Mouse (Mus musculus) stomach, embryonic 15.5 days (tissue): ENCODE measurements around the gene Abcd2. TPM values are rescaled to one million over a fixed set of nuclear protein-coding genes. Genes with fewer than 3 reads are reported as not detected.

Experiments
- ATAC-seq: fragments of 200-750 bp; cut with Nextera tagmentation; 2 replicates; pipeline ENCODE4 v1.8.0; 2017; ENCODE audit warnings: low read depth, moderate number of reproducible peaks, moderate TSS enrichment; ENCODE audit not compliant: insufficient read depth, low FRiP score
- H3K27ac ChIP-seq: fragments of 300-500 bp; sonication (generic); 2 replicates; pipeline ENCODE4 v1.5.1; 2015; ENCODE audit warnings: mild to moderate bottlenecking, inconsistent platforms
- H3K27me3 ChIP-seq: fragments of 300-500 bp; sonication (generic); replicated peaks from 2 replicates; pipeline ENCODE4 v1.6.1; 2015; ENCODE audit warnings: inconsistent platforms
- H3K36me3 ChIP-seq: fragments of 300-500 bp; sonication (generic); 2 replicates; pipeline ENCODE4 v1.6.1; 2015; ENCODE audit warnings: inconsistent platforms
- H3K4me1 ChIP-seq: fragments of 300-500 bp; sonication (generic); 2 replicates; pipeline ENCODE4 v1.6.1; 2015; ENCODE audit warnings: inconsistent platforms
- H3K4me2 ChIP-seq: fragments of 300-500 bp; sonication (generic); 2 replicates; pipeline ENCODE4 v1.6.1; 2015; ENCODE audit warnings: mild to moderate bottlenecking, inconsistent platforms
- H3K4me3 ChIP-seq: fragments of 300-500 bp; sonication (generic); replicated peaks from 2 replicates; pipeline ENCODE4 v1.5.1; 2015; ENCODE audit warnings: inconsistent platforms
- H3K9ac ChIP-seq: fragments of 300-500 bp; sonication (generic); 2 replicates; pipeline ENCODE4 v1.6.1; 2015; ENCODE audit warnings: inconsistent platforms
- H3K9me3 ChIP-seq: fragments of 300-500 bp; sonication (generic); 2 replicates; pipeline ENCODE4 v1.6.1; 2016; ENCODE audit warnings: inconsistent platforms
- WGBS: fragments of 180-500 bp; shearing (Covaris S2); methylation state at CpG from one replicate; pipeline ENCODE4 v1.1.7; 2015; 5-methylcytosine and 5-hydroxymethylcytosine counted together
- polyA plus RNA-seq: library from polyadenylated mRNA; unstranded; fragments of >200 nt; fragmentation: Nextera tagmentation; extraction: Ambion mirVana; gene quantifications from 2 replicates; pipeline ENCODE4 v1.2.1, GENCODE M21; 2015

Gene Abcd2
- polyA plus RNA-seq, 1 experiment from 2014 or later = 2.5 TPM

GRCm38 (mm10) chr15:91152592-91152991 is 39.0 kb downstream of the Abcd2 start:
- Histone ChIP-seq H3K9me3 (no peaks in the 10 kb centered on the region), H3K4me2 (no peak overlapping the region), H3K27ac (no peak overlapping the region), H3K27me3 (no peaks in the 10 kb centered on the region), H3K36me3 (no peaks in the 10 kb centered on the region), H3K4me1 (no peaks in the 10 kb centered on the region), H3K9ac (no peak overlapping the region), H3K4me3 (no peak overlapping the region)
- 44% methylated on average over 1 of the region's 1 CpGs for WGBS
- no peak for ATAC-seq

- no peaks in the 10 kb centered on the region for H3K9me3 ChIP-seq
- no peak overlapping the region for H3K4me2 ChIP-seq
- no peak overlapping the region for H3K4me3 ChIP-seq
- no peaks in the 10 kb centered on the region for H3K27me3 ChIP-seq
- 71% methylated on average over 4 of the region's 4 CpGs for WGBS
- H3K9ac ChIP-seq = no peak overlapping the region
- no peak for ATAC-seq
- H3K36me3 ChIP-seq = no peaks in the 10 kb centered on the region
- no peak overlapping the region for H3K27ac ChIP-seq
- no peaks in the 10 kb centered on the region for H3K4me1 ChIP-seq
Observed at GRCm38 (mm10) chr15:91124584-91124983, 67.0 kb downstream of the Abcd2 start.

GRCm38 (mm10) chr15:91112555-91113209 is 78.9 kb downstream of the Abcd2 start:
- peak; percentile 58; the same call in 1 of the 2 replicates for ATAC-seq

GRCm38 (mm10) chr15:91108102-91108659 is 83.4 kb downstream of the Abcd2 start:
- H3K4me1 ChIP-seq = no peaks in the 10 kb centered on the region
- 93% methylated on average over 5 of the region's 5 CpGs for WGBS
- H3K27ac ChIP-seq = no peak overlapping the region
- H3K9me3 ChIP-seq = no peaks in the 10 kb centered on the region
- ATAC-seq = no peak
- no peak overlapping the region for H3K9ac ChIP-seq
- no peaks in the 10 kb centered on the region for H3K27me3 ChIP-seq
- H3K36me3 ChIP-seq = no peaks in the 10 kb centered on the region
- H3K4me3 ChIP-seq = no peak overlapping the region
- H3K4me2 ChIP-seq = no peak overlapping the region

More at GRCm38 (mm10) chr15:91112555-91113209, 78.9 kb downstream of the Abcd2 start:
- H3K27ac ChIP-seq = peak overlapping the region; percentile 31; the same call in 1 of the 2 replicates
- no peaks in the 10 kb centered on the region for H3K9me3 ChIP-seq
- H3K36me3 ChIP-seq = no peaks in the 10 kb centered on the region
- no peak overlapping the region for H3K4me3 ChIP-seq
- no peak overlapping the region for H3K4me2 ChIP-seq
- no peaks in the 10 kb centered on the region for H3K4me1 ChIP-seq
- H3K9ac ChIP-seq = no peak overlapping the region
- WGBS = 61% methylated on average over 7 of the region's 7 CpGs
- H3K27me3 ChIP-seq = no peaks in the 10 kb centered on the region

DNA sequence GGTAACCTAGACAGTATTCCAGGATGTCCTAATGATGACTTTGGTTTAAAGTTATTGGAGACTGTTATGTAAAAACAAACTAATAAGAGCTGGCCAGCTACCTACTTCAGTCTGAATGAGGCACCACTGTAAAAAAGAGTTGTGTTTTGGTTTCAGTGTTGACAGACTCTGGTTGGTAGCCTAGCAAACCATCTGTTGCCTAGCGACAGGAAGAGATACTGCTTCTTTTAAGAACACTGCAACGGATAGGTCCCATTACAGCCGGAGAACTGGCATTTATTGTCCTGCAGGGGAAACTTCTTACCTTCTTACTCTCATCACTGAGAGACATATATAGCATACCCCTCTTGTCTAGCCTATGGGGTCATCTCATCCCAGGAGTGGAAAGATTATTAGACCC is 86.7 kb downstream of the Abcd2 start:
- WGBS = 26% methylated on average over 3 of the region's 3 CpGs
- no peaks in the 10 kb centered on the region for H3K9me3 ChIP-seq
- H3K27ac ChIP-seq = no peak overlapping the region

GRCm38 (mm10) chr15:91104276-91104675 is 87.3 kb downstream of the Abcd2 start:
- no peak overlapping the region for H3K27ac ChIP-seq
- no peaks in the 10 kb centered on the region for H3K9me3 ChIP-seq
- H3K36me3 ChIP-seq = no peaks in the 10 kb centered on the region
- no peak overlapping the region for H3K4me3 ChIP-seq
- H3K4me1 ChIP-seq = no peaks in the 10 kb centered on the region
- ATAC-seq = no peak
- H3K4me2 ChIP-seq = no peak overlapping the region
- no peaks in the 10 kb centered on the region for H3K27me3 ChIP-seq
- no peak overlapping the region for H3K9ac ChIP-seq
- whole genome bisulfite sequencing = 83% methylated on average over 1 of the region's 1 CpGs

More for the DNA sequence above, 86.7 kb downstream of the Abcd2 start:
- Histone ChIP-seq H3K4me1 (no peaks in the 10 kb centered on the region), H3K4me2 (no peak overlapping the region), H3K36me3 (no peaks in the 10 kb centered on the region), H3K27me3 (no peaks in the 10 kb centered on the region), H3K4me3 (no peak overlapping the region), H3K9ac (no peak overlapping the region)
- ATAC-seq = no peak

DNA sequence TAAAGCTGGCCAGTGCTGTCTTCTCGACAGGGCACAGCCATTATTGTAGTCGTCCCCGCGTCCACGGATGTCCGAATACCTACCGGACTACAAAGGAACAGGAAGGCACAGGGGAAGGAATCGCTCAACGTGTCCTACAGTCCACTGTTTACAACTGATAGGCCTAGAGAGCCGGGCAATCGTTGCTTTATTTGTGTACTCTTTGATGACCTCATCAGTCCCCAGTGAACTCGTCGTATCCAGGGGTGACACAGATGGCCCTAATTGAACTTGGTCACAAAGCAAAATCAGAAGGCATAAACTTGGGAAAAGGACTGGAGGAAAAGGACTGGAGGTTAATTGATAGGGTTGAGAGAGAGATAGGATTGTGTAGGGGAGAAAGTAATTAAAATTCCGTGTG is 87.8 kb downstream of the Abcd2 start:
- no peak overlapping the region for H3K4me2 ChIP-seq
- no peak overlapping the region for H3K4me3 ChIP-seq
- H3K27me3 ChIP-seq = no peaks in the 10 kb centered on the region
- no peaks in the 10 kb centered on the region for H3K9me3 ChIP-seq
- WGBS = 48% methylated on average over 14 of the region's 14 CpGs
- H3K9ac ChIP-seq = no peak overlapping the region
- no peaks in the 10 kb centered on the region for H3K4me1 ChIP-seq
- H3K36me3 ChIP-seq = no peaks in the 10 kb centered on the region
- ATAC-seq = peak; percentile 50; the same call in 1 of the 2 replicates
- H3K27ac ChIP-seq = no peak overlapping the region

DNA sequence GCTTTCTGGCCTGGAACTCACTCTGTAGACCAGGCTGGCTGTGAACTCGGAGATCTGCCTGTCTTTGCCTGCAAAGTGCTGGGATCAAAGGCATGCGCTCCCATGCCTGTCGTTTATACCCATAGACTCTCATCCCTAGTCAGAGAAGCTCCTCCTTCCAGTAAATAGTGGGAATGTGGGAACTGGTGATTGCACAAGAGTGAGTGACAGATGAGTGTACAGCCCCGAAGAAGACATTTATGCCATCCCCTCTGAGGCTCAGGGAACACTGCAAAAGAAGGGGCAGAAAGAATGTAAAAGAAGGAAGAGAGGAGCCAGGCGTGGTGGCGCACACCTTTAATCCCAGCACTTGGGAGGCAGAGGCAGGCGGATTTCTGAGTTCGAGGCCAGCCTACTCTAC is 88.3 kb downstream of the Abcd2 start:
- Histone ChIP-seq H3K27ac (no peak overlapping the region), H3K4me1 (no peaks in the 10 kb centered on the region), H3K27me3 (no peaks in the 10 kb centered on the region), H3K4me2 (no peak overlapping the region), H3K9ac (no peak overlapping the region), H3K4me3 (no peak overlapping the region), H3K9me3 (no peaks in the 10 kb centered on the region), H3K36me3 (no peaks in the 10 kb centered on the region)
- 86% methylated on average over 8 of the region's 8 CpGs for WGBS
- no peak for ATAC-seq

DNA sequence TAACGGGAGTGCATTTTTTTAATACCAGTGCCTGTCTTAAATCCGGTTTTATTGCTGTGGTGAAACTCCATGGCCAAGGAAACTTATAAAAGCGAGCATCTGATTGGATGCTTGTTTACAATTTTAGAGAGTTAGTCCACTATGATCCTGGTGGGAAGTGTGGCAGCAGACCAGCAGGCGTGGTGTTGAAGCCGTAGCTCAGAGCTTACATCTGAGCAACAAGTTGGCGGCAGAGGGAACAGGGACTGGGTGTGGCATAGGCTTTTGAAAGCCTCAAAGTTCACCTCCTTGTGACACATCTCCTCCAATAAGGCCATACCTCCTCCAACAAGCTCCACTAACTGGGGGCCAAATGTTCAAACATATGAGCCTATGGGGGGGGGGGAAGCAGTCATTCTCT is 95.0 kb downstream of the Abcd2 start:
- Histone ChIP-seq H3K36me3 (no peaks in the 10 kb centered on the region), H3K4me3 (no peak overlapping the region), H3K4me1 (0 out of 2 replicates have a peak, but pooled peaks cover 3% of the 10 kb centered on the region), H3K27me3 (no peaks in the 10 kb centered on the region), H3K9me3 (no peaks in the 10 kb centered on the region), H3K4me2 (no peak overlapping the region), H3K27ac (no peak overlapping the region), H3K9ac (no peak overlapping the region)
- ATAC-seq = no peak
- 74% methylated on average over 6 of the region's 6 CpGs for WGBS

Other genes with a start within 250 kb of the Abcd2 start
- gene Kif21a, start 141.9 kb downstream of the Abcd2 start, polyA plus RNA-seq = 16.3 and 18.3 TPM in 2 replicates
- gene CN725425, start 7.7 kb upstream of the Abcd2 start, polyA plus RNA-seq = not detected in 2 replicates